Mouse (Mus musculus) forebrain, embryonic 13.5 days (tissue): ENCODE measurements around the gene C1ql1. TPM values are rescaled to one million over a fixed set of nuclear protein-coding genes. Genes with fewer than 3 reads are reported as not detected.

Experiments used
- ATAC-seq: fragments of 200-750 bp; cut with Nextera tagmentation; 2 replicates; pipeline ENCODE4 v1.8.0; 2017
- H3K27ac ChIP-seq: fragments of 300-500 bp; sonication (generic); 2 replicates; pipeline ENCODE4 v1.5.1; 2015; ENCODE audit warnings: inconsistent platforms, mild to moderate bottlenecking, moderate library complexity
- H3K27me3 ChIP-seq: fragments of 300-500 bp; sonication (generic); 2 replicates; pipeline ENCODE4 v1.6.1; 2015; ENCODE audit warnings: mild to moderate bottlenecking, inconsistent platforms
- H3K36me3 ChIP-seq: fragments of 300-500 bp; sonication (generic); 2 replicates; pipeline ENCODE4 v1.6.1; 2015; ENCODE audit warnings: mild to moderate bottlenecking, inconsistent platforms; ENCODE audit not compliant: poor library complexity, severe bottlenecking
- H3K4me1 ChIP-seq: fragments of 300-500 bp; sonication (generic); 2 replicates; pipeline ENCODE4 v1.6.1; 2015; ENCODE audit warnings: inconsistent platforms
- H3K4me2 ChIP-seq: fragments of 300-500 bp; sonication (generic); 2 replicates; pipeline ENCODE4 v1.6.1; 2015; ENCODE audit warnings: inconsistent platforms, mild to moderate bottlenecking, moderate library complexity
- H3K4me3 ChIP-seq: fragments of 300-500 bp; sonication (generic); 2 replicates; pipeline ENCODE4 v1.5.1; 2015; ENCODE audit warnings: mild to moderate bottlenecking, inconsistent platforms
- H3K9ac ChIP-seq: fragments of 300-500 bp; sonication (generic); 2 replicates; pipeline ENCODE4 v1.6.1; 2015; ENCODE audit warnings: mild to moderate bottlenecking, inconsistent platforms
- H3K9me3 ChIP-seq: fragments of 300-500 bp; sonication (generic); replicated peaks from 2 replicates; pipeline ENCODE4 v1.6.1; 2016; ENCODE audit warnings: inconsistent platforms
- WGBS: fragments of 180-500 bp; shearing (Covaris S2); methylation state at CpG from one replicate; pipeline ENCODE4 v1.1.7; 2015; 5-methylcytosine and 5-hydroxymethylcytosine counted together
- polyA plus RNA-seq: library from polyadenylated mRNA; unstranded; fragments of >200 nt; fragmentation: Nextera tagmentation; extraction: Ambion mirVana; gene quantifications from 2 replicates; pipeline ENCODE4 v1.2.1, GENCODE M21; 2015

Gene C1ql1
- polyA plus RNA-seq, 1 experiment from 2014 or later: 1.4 TPM

GRCm38 (mm10) chr11:102956962-102957614 lies 10.6 kb upstream of the C1ql1 start:
- peak overlapping the region; percentile 7; the same call in 1 of the 2 replicates for H3K27ac ChIP-seq
- 62% methylated on average over 16 of the region's 16 CpGs for WGBS
- no peak overlapping the region for H3K4me2 ChIP-seq
- no peaks in the 10 kb centered on the region for H3K9me3 ChIP-seq
- H3K9ac ChIP-seq: 0 out of 2 replicates have a peak overlapping the region, but pooled peaks have one; percentile 23
- ATAC-seq: no peak
- H3K36me3 ChIP-seq: no peaks in the 10 kb centered on the region
- H3K4me1 ChIP-seq: peaks cover 32% of the 10 kb centered on the region
- H3K4me3 ChIP-seq: no peak overlapping the region
- H3K27me3 ChIP-seq: no peaks in the 10 kb centered on the region

GRCm38 (mm10) chr11:102952922-102953321 lies 6.4 kb upstream of the C1ql1 start:
- H3K4me3 ChIP-seq: no peak overlapping the region
- peaks cover 43% of the 10 kb centered on the region for H3K4me1 ChIP-seq
- ATAC-seq: peak; percentile 64; the same call in 1 of the 2 replicates
- H3K4me2 ChIP-seq: peak overlapping the region; percentile 5; the same call in 1 of the 2 replicates
- H3K9ac ChIP-seq: peak overlapping the region; percentile 21; the same call in 1 of the 2 replicates
- no peaks in the 10 kb centered on the region for H3K36me3 ChIP-seq
- H3K27ac ChIP-seq: peak overlapping the region; percentile 51
- peaks cover 31% of the 10 kb centered on the region for H3K27me3 ChIP-seq
- H3K9me3 ChIP-seq: no peaks in the 10 kb centered on the region
- WGBS: 19% methylated on average over 6 of the region's 6 CpGs

GRCm38 (mm10) chr11:102948043-102948961 lies 1.8 kb upstream of the C1ql1 start:
- H3K9ac ChIP-seq: peak overlapping the region; percentile 69
- peak overlapping the region; percentile 47 for H3K4me3 ChIP-seq
- H3K4me2 ChIP-seq: peak overlapping the region; percentile 72
- ATAC-seq: peak; percentile 51; the same call in 1 of the 2 replicates
- no peak overlapping the region for H3K27ac ChIP-seq
- no peaks in the 10 kb centered on the region for H3K9me3 ChIP-seq
- peaks cover 77% of the 10 kb centered on the region for H3K27me3 ChIP-seq
- 1% methylated on average over 51 of the region's 51 CpGs for WGBS
- peaks cover 54% of the 10 kb centered on the region for H3K4me1 ChIP-seq
- H3K36me3 ChIP-seq: no peaks in the 10 kb centered on the region

- Histone ChIP-seq H3K36me3 (no peaks in the 10 kb centered on the region), H3K9ac (no peak overlapping the region), H3K4me2 (peak overlapping the region; percentile 65), H3K9me3 (no peaks in the 10 kb centered on the region), H3K4me3 (peak overlapping the region; percentile 42; the same call in 1 of the 2 replicates), H3K4me1 (peaks cover 44% of the 10 kb centered on the region), H3K27me3 (peaks cover 87% of the 10 kb centered on the region), H3K27ac (no peak overlapping the region)
- ATAC-seq: no peak; the same call in 1 of the 2 replicates
- WGBS: 9% methylated on average over 8 of the region's 8 CpGs
Measured at GRCm38 (mm10) chr11:102946992-102947343, 480 bp upstream of the C1ql1 start.

- Histone ChIP-seq H3K4me2 (peak overlapping the region; percentile 65), H3K4me1 (peaks cover 44% of the 10 kb centered on the region), H3K4me3 (peak overlapping the region; percentile 42), H3K36me3 (no peaks in the 10 kb centered on the region), H3K9me3 (no peaks in the 10 kb centered on the region), H3K27ac (no peak overlapping the region), H3K27me3 (peaks cover 83% of the 10 kb centered on the region), H3K9ac (peak overlapping the region; percentile 54; the same call in 1 of the 2 replicates)
- ATAC-seq: no peak
- 1% methylated on average over 54 of the region's 54 CpGs for WGBS
Measured at GRCm38 (mm10) chr11:102945306-102946264, 903 bp downstream of the C1ql1 start.

GRCm38 (mm10) chr11:102941236-102941635 lies 5.3 kb downstream of the C1ql1 start:
- 72% methylated on average over 6 of the region's 6 CpGs for WGBS
- Histone ChIP-seq H3K9ac (no peak overlapping the region), H3K4me2 (no peak overlapping the region), H3K36me3 (no peaks in the 10 kb centered on the region), H3K4me1 (peaks cover 39% of the 10 kb centered on the region), H3K4me3 (no peak overlapping the region), H3K9me3 (no peaks in the 10 kb centered on the region), H3K27ac (no peak overlapping the region), H3K27me3 (peaks cover 52% of the 10 kb centered on the region)
- ATAC-seq: no peak

GRCm38 (mm10) chr11:102939024-102939675 lies 7.3 kb downstream of the C1ql1 start:
- 41% methylated on average over 13 of the region's 13 CpGs for WGBS

GRCm38 (mm10) chr11:102937529-102938182 lies 8.8 kb downstream of the C1ql1 start:
- no peaks in the 10 kb centered on the region for H3K36me3 ChIP-seq
- no peak overlapping the region for H3K27ac ChIP-seq
- ATAC-seq: no peak
- H3K4me3 ChIP-seq: no peak overlapping the region
- WGBS: 65% methylated on average over 3 of the region's 3 CpGs
- H3K4me2 ChIP-seq: no peak overlapping the region
- peaks cover 16% of the 10 kb centered on the region for H3K27me3 ChIP-seq
- H3K9me3 ChIP-seq: no peaks in the 10 kb centered on the region
- peaks cover 24% of the 10 kb centered on the region for H3K4me1 ChIP-seq
- no peak overlapping the region for H3K9ac ChIP-seq

More at GRCm38 (mm10) chr11:102939024-102939675, 7.3 kb downstream of the C1ql1 start:
- H3K9me3 ChIP-seq: no peaks in the 10 kb centered on the region
- H3K9ac ChIP-seq: peak overlapping the region; percentile 43; the same call in 1 of the 2 replicates
- H3K4me1 ChIP-seq: peaks cover 24% of the 10 kb centered on the region
- no peaks in the 10 kb centered on the region for H3K36me3 ChIP-seq
- no peak for ATAC-seq
- no peak overlapping the region for H3K27ac ChIP-seq
- peaks cover 31% of the 10 kb centered on the region for H3K27me3 ChIP-seq
- H3K4me2 ChIP-seq: no peak overlapping the region
- H3K4me3 ChIP-seq: no peak overlapping the region

- 33% methylated on average over 4 of the region's 4 CpGs for WGBS
Measured at GRCm38 (mm10) chr11:102936272-102936671, 10.2 kb downstream of the C1ql1 start.

GRCm38 (mm10) chr11:102930672-102931071 lies 15.8 kb downstream of the C1ql1 start:
- no peak overlapping the region for H3K4me3 ChIP-seq
- H3K27ac ChIP-seq: no peak overlapping the region
- H3K36me3 ChIP-seq: no peaks in the 10 kb centered on the region
- no peaks in the 10 kb centered on the region for H3K4me1 ChIP-seq
- H3K9me3 ChIP-seq: no peaks in the 10 kb centered on the region
- no peak overlapping the region for H3K4me2 ChIP-seq
- H3K9ac ChIP-seq: no peak overlapping the region
- ATAC-seq: no peak
- 94% methylated on average over 10 of the region's 10 CpGs for WGBS
- no peaks in the 10 kb centered on the region for H3K27me3 ChIP-seq

More at GRCm38 (mm10) chr11:102936272-102936671, 10.2 kb downstream of the C1ql1 start:
- Histone ChIP-seq H3K36me3 (no peaks in the 10 kb centered on the region), H3K9ac (no peak overlapping the region), H3K9me3 (no peaks in the 10 kb centered on the region), H3K4me2 (no peak overlapping the region), H3K4me3 (no peak overlapping the region), H3K4me1 (peaks cover 24% of the 10 kb centered on the region), H3K27ac (no peak overlapping the region), H3K27me3 (peaks cover 10% of the 10 kb centered on the region)
- ATAC-seq: no peak
